Mouse (Mus musculus) MEL (cell line): ENCODE measurements at regions not wholly inside any gene's neighbourhood (a gene's known extent, or its start where the extent isn't known, plus 50 kb on each side); places are given as distances from the start of the nearest gene placed in this dataset.

Experiments
- DNase-seq: peaks from one replicate; pipeline ENCODE4 v3.0.0; 2011; ENCODE audit warnings: low read depth, low spot score
- H3K27ac ChIP-seq: 2 replicates; pipeline ENCODE4 v1.5.1; 2012; ENCODE audit warnings: low read depth, mild to moderate bottlenecking, control low read depth, low read length, moderate library complexity; ENCODE audit not compliant: control insufficient read depth
- H3K27me3 ChIP-seq, 2 experiments: fragments of 150-350 bp in 1 of 2; sonication (generic) in 1 of 2; 2 replicates each; pipeline ENCODE4 v1.6.1; 2012; ENCODE audit warnings: low read length in 2 of 2, mild to moderate bottlenecking in 2 of 2, improper control_type of control experiment in 1 of 2, moderate library complexity in 1 of 2; ENCODE audit not compliant: insufficient read depth in 2 of 2, control insufficient read depth in 1 of 2
- H3K36me3 ChIP-seq, 2 experiments: 2 replicates each; pipeline ENCODE4 v1.6.1; 2012 to 2014; ENCODE audit warnings: low read length in 2 of 2, improper control_type of control experiment in 1 of 2, inconsistent platforms in 1 of 2, mild to moderate bottlenecking in 1 of 2; ENCODE audit not compliant: insufficient read depth in 2 of 2, control insufficient read depth in 1 of 2
- H3K4me1 ChIP-seq, 2 experiments: fragments of 150-350 bp in 1 of 2; sonication (generic) in 1 of 2; 2 replicates each; pipeline ENCODE4 v1.6.1; 2012; ENCODE audit warnings: low read length in 2 of 2, improper control_type of control experiment in 1 of 2, mild to moderate bottlenecking in 1 of 2; ENCODE audit not compliant: insufficient read depth in 2 of 2, control insufficient read depth in 1 of 2
- H3K4me3 ChIP-seq, 2 experiments: fragments of 150-350 bp in 1 of 2; sonication (generic) in 1 of 2; 2 replicates each; pipeline ENCODE4 v1.5.1; 2012; ENCODE audit warnings: low read depth in 2 of 2, low read length in 2 of 2, mild to moderate bottlenecking in 2 of 2, moderate library complexity in 2 of 2, control low read depth in 1 of 2, improper control_type of control experiment in 1 of 2; ENCODE audit not compliant: control insufficient read depth in 1 of 2, insufficient read depth in 1 of 2
- H3K79me2 ChIP-seq: 2 replicates; pipeline ENCODE4 v1.6.1; 2012; ENCODE audit warnings: mild to moderate bottlenecking, low read length, moderate library complexity; ENCODE audit not compliant: control insufficient read depth, poor library complexity, insufficient read depth
- H3K9ac ChIP-seq: 2 replicates; pipeline ENCODE4 v1.6.1; 2012; ENCODE audit warnings: low read depth, mild to moderate bottlenecking, control low read depth, low read length, moderate library complexity; ENCODE audit not compliant: control insufficient read depth, poor library complexity, severe bottlenecking
- H3K9me3 ChIP-seq: fragments of 150-350 bp; sonication (generic); replicated peaks from 2 replicates; pipeline ENCODE4 v1.6.1; 2012; ENCODE audit warnings: mild to moderate bottlenecking, low read length, improper control_type of control experiment, moderate library complexity; ENCODE audit not compliant: insufficient read depth
- BHLHE40 ChIP-seq: IDR thresholded peaks from 2 replicates; pipeline ENCODE4 v1.6.1; 2012; ENCODE audit warnings: low read depth, mild to moderate bottlenecking, inconsistent platforms, low read length, improper control_type of control experiment, borderline replicate concordance
- CHD1 ChIP-seq: IDR thresholded peaks from 2 replicates; pipeline ENCODE4 v1.6.1; 2012; ENCODE audit warnings: low read depth, mild to moderate bottlenecking, inconsistent platforms, low read length, improper control_type of control experiment
- CTCF ChIP-seq, 3 experiments: IDR thresholded peaks in 2 of 3; conservative IDR thresholded peaks in 1 of 3; 2 replicates each; pipeline ENCODE4 v1.5.1; 2011 to 2012; ENCODE audit warnings: low read length in 3 of 3, low read depth in 2 of 3, mild to moderate bottlenecking in 2 of 3, improper control_type of control experiment in 1 of 3, inconsistent platforms in 1 of 3, mixed read lengths in 1 of 3, moderate library complexity in 1 of 3; ENCODE audit not compliant: control insufficient read depth in 1 of 3, insufficient read depth in 1 of 3, poor library complexity in 1 of 3, severe bottlenecking in 1 of 3
- E2F4 ChIP-seq: IDR thresholded peaks from 2 replicates; pipeline ENCODE4 v1.6.1; 2011; ENCODE audit warnings: low read depth, low read length, improper control_type of control experiment, borderline replicate concordance
- GABPA ChIP-seq: IDR thresholded peaks from 2 replicates; pipeline ENCODE4 v1.6.1; 2012; ENCODE audit warnings: low read depth, mild to moderate bottlenecking, inconsistent platforms, low read length, improper control_type of control experiment, moderate library complexity
- JUND ChIP-seq: IDR thresholded peaks from 2 replicates; pipeline ENCODE4 v1.6.1; 2011; ENCODE audit warnings: low read depth, mild to moderate bottlenecking, improper control_type of control experiment, low read length
- KAT2A ChIP-seq: conservative IDR thresholded peaks from 2 replicates; pipeline ENCODE4 v1.6.1; 2012; ENCODE audit warnings: low read depth, low read length, improper control_type of control experiment, inconsistent platforms
- MAFK ChIP-seq: IDR thresholded peaks from 2 replicates; pipeline ENCODE4 v1.6.1; 2011; ENCODE audit warnings: low read depth, mild to moderate bottlenecking, low read length, improper control_type of control experiment, borderline replicate concordance
- MAX ChIP-seq: IDR thresholded peaks from 2 replicates; pipeline ENCODE4 v1.6.1; 2011; ENCODE audit warnings: low read length, improper control_type of control experiment
- MYB ChIP-seq: IDR thresholded peaks from 2 replicates; pipeline ENCODE4 v1.6.1; 2011; ENCODE audit warnings: mild to moderate bottlenecking, low read depth, low read length, improper control_type of control experiment
- MYC ChIP-seq: IDR thresholded peaks from 2 replicates; pipeline ENCODE4 v1.6.1; 2011; ENCODE audit warnings: low read depth, mild to moderate bottlenecking, low read length, improper control_type of control experiment, moderate library complexity
- POLR2A ChIP-seq, 2 experiments: IDR thresholded peaks; 2 replicates each; pipeline ENCODE4 v1.6.1; 2011 to 2012; ENCODE audit warnings: low read length in 2 of 2, mild to moderate bottlenecking in 2 of 2, control low read depth in 1 of 2, improper control_type of control experiment in 1 of 2, low read depth in 1 of 2, moderate library complexity in 1 of 2; ENCODE audit not compliant: control insufficient read depth in 1 of 2, insufficient read depth in 1 of 2, poor library complexity in 1 of 2
- POLR2AphosphoS2 ChIP-seq: IDR thresholded peaks from 2 replicates; pipeline ENCODE4 v1.6.1; 2011; ENCODE audit warnings: low read length, improper control_type of control experiment
- RCOR1 ChIP-seq: IDR thresholded peaks from 2 replicates; pipeline ENCODE4 v1.6.1; 2012; ENCODE audit warnings: low read depth, mild to moderate bottlenecking, inconsistent platforms, low read length, improper control_type of control experiment
- SIN3A ChIP-seq: IDR thresholded peaks from 2 replicates; pipeline ENCODE4 v1.6.1; 2012; ENCODE audit warnings: low read length, improper control_type of control experiment, inconsistent platforms
- SMC3 ChIP-seq: IDR thresholded peaks from 2 replicates; pipeline ENCODE4 v1.6.1; 2011; ENCODE audit warnings: low read depth, low read length, improper control_type of control experiment
- TBP ChIP-seq: IDR thresholded peaks from 2 replicates; pipeline ENCODE4 v1.8.0; 2011; ENCODE audit warnings: low read depth, low read length, improper control_type of control experiment
- UBTF ChIP-seq: IDR thresholded peaks from 2 replicates; pipeline ENCODE4 v1.6.1; 2012; ENCODE audit warnings: low read depth, mild to moderate bottlenecking, inconsistent platforms, low read length, improper control_type of control experiment, moderate library complexity, borderline replicate concordance; ENCODE audit not compliant: insufficient read depth
- USF1 ChIP-seq: IDR thresholded peaks from 2 replicates; pipeline ENCODE4 v1.6.1; 2014; ENCODE audit warnings: low read depth, mild to moderate bottlenecking, inconsistent platforms, low read length, improper control_type of control experiment, moderate library complexity
- ZNF384 ChIP-seq: IDR thresholded peaks from 2 replicates; pipeline ENCODE4 v1.6.1; 2012; ENCODE audit warnings: low read depth, mild to moderate bottlenecking, inconsistent platforms, low read length, improper control_type of control experiment

DNA sequence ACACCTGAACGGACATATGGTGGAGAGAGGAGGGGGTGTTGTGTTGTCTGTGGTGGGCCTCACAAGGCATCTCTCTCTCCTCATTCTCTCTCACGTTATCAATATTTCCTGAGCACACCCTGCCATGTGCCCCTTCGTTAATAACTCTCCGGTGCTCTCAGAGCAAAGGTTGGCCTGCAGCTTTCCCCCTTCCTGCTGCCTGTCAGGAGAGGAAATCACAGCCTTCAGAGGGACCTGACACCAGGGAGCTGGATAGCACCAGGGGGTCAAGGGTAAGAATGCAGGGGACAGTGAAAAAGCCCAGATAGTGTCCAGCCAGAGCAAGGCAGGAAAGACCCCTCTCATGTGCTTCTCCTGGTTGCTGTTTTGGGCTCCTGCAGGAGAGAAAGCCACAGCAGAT, 167.3 kb downstream of the Icos start:
- H3K36me3 ChIP-seq: no peaks in the 10 kb centered on the region
- no peak overlapping the region for H3K27ac ChIP-seq
- no peak for TF ChIP-seq GABPA
- TF ChIP-seq MYB: no peak
- no peak for TF ChIP-seq MAFK
- no peak for TF ChIP-seq E2F4
- TF ChIP-seq ZNF384: no peak
- no peak for TF ChIP-seq POLR2A (IDR thresholded peaks at IDR 0.05; ENCODE audit: control insufficient read depth in 1 of 2, insufficient read depth in 1 of 2, low read depth in 1 of 2, low read length in 2 of 2, poor library complexity in 1 of 2)
- TF ChIP-seq SMC3: no peak
- TF ChIP-seq MYC: no peak
- TF ChIP-seq KAT2A: no peak
- TF ChIP-seq CTCF (IDR thresholded peaks at IDR 0.05 in 2 of 3, conservative IDR thresholded peaks at IDR 0.05 in 1 of 3; ENCODE audit: control insufficient read depth in 1 of 3, insufficient read depth in 1 of 3, low read depth in 2 of 3, low read length in 3 of 3, poor library complexity in 1 of 3, severe bottlenecking in 1 of 3): no peak
- no peak for TF ChIP-seq RCOR1
- TF ChIP-seq USF1: no peak
- H3K27me3 ChIP-seq: no peaks in the 10 kb centered on the region
- no peaks in the 10 kb centered on the region for H3K9me3 ChIP-seq
- no peaks in the 10 kb centered on the region for H3K4me1 ChIP-seq
- no peak overlapping the region for H3K4me3 ChIP-seq
- no peak for DNase-seq
- no peaks in the 10 kb centered on the region for H3K79me2 ChIP-seq
- H3K9ac ChIP-seq: no peak overlapping the region

DNA sequence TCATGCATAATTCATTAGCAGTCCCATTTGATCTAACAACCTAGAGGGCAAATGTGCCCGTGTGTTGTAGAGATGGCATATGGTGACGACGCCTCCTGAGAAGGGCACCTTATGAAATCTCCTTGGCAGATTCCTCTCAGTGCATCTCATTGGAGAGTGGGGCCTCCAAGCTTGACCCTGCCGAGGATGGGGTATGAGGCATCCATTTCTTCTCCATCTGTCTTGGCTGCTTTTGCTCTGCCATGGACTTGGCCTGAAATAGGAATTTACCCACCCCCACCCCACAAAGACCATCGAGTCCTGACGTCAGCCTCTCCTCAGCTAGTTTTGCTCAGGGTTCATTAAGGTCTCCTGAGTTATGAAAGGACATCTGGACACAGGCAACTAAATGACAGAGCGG, 167.8 kb downstream of the Icos start:
- DNase-seq: no peak
- no peaks in the 10 kb centered on the region for H3K27me3 ChIP-seq
- no peaks in the 10 kb centered on the region for H3K9me3 ChIP-seq
- H3K27ac ChIP-seq: no peak overlapping the region
- H3K36me3 ChIP-seq: no peaks in the 10 kb centered on the region
- H3K4me1 ChIP-seq: no peaks in the 10 kb centered on the region
- TF ChIP-seq MAX (no peak), E2F4 (no peak), CHD1 (no peak), TBP (no peak), JUND (no peak), BHLHE40 (no peak), RCOR1 (no peak)
- H3K9ac ChIP-seq: no peak overlapping the region
- no peak overlapping the region for H3K4me3 ChIP-seq
- no peaks in the 10 kb centered on the region for H3K79me2 ChIP-seq

DNA sequence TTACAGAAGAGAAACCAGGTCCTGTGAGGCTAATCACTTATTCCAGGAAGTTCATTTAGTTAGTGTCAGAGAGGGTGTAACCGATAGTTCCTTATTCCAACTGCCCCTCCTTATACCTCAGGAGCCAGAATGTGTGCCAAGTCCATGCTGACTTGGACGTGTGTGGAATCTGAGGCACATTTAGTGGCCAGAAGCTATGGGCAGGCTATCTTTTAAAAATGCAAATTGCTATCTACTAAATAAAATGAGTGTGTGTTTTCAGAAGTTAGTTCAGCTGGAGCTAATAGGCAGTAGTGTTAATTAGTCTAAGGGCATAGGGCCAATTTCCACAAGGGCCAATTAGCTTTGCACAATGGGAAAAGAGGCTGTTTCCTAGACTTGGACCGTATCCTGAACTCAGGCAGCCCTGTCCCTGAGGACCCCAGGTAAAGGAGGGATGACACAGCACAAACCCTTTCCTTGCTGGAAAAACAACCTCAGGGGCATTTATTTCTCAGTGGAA, 168.5 kb downstream of the Icos start:
- no peak for TF ChIP-seq USF1
- TF ChIP-seq BHLHE40: no peak
- TF ChIP-seq POLR2AphosphoS2: no peak
- TF ChIP-seq RCOR1: no peak
- TF ChIP-seq JUND: no peak
- TF ChIP-seq UBTF: no peak
- TF ChIP-seq ZNF384: no peak
- no peak for TF ChIP-seq MAX
- TF ChIP-seq SIN3A: no peak
- H3K79me2 ChIP-seq: no peaks in the 10 kb centered on the region
- no peak overlapping the region for H3K4me3 ChIP-seq
- H3K27me3 ChIP-seq: no peaks in the 10 kb centered on the region
- H3K9ac ChIP-seq: no peak overlapping the region
- no peaks in the 10 kb centered on the region for H3K9me3 ChIP-seq
- H3K36me3 ChIP-seq: no peaks in the 10 kb centered on the region
- H3K4me1 ChIP-seq: no peaks in the 10 kb centered on the region
- no peak overlapping the region for H3K27ac ChIP-seq
- DNase-seq: no peak
